Mouse (Mus musculus) cerebellum, adult 2 months (tissue): ENCODE data around the gene Ube2g2.

Experiments
- CTCF ChIP-seq: fragments of 200-500 bp; IDR thresholded peaks from 2 replicates; pipeline ENCODE4 v1.5.1; 2011; ENCODE audit warnings: low read depth, mild to moderate bottlenecking, control low read depth, low read length, moderate library complexity, borderline replicate concordance; ENCODE audit not compliant: insufficient read depth
- POLR2A ChIP-seq: fragments of 200-500 bp; IDR thresholded peaks from 2 replicates; pipeline ENCODE4 v1.6.1; 2011; ENCODE audit warnings: low read length, control low read depth, borderline replicate concordance; ENCODE audit not compliant: insufficient read depth

GRCm38 (mm10) chr10:77583795-77584422 lies 38.2 kb upstream of the Ube2g2 start:
- no peak for TF ChIP-seq CTCF
- TF ChIP-seq POLR2A: no peak
